Mouse (Mus musculus) liver, adult 2 months (tissue): ENCODE data around the gene Homer3. TPM values are rescaled to one million over a fixed set of nuclear protein-coding genes. Genes with fewer than 3 reads are reported as not detected.

Source experiments
- DNase-seq: peaks from one replicate; pipeline ENCODE4 v3.0.0-alpha.2; 2011; ENCODE audit warnings: low read depth, low spot score; ENCODE audit errors: extremely low read depth
- H3K27ac ChIP-seq: fragments of 200-500 bp; replicated peaks from 2 replicates; pipeline ENCODE4 v1.5.1; 2012; ENCODE audit warnings: low read depth, mild to moderate bottlenecking, control low read depth, inconsistent platforms, low read length; ENCODE audit not compliant: insufficient read depth
- H3K27me3 ChIP-seq: fragments of 200-500 bp; 2 replicates; pipeline ENCODE4 v1.6.1; 2012; ENCODE audit warnings: mild to moderate bottlenecking, moderate library complexity, low read length, inconsistent platforms; ENCODE audit not compliant: control insufficient read depth, insufficient read depth
- H3K36me3 ChIP-seq: fragments of 200-500 bp; 2 replicates; pipeline ENCODE4 v1.6.1; 2012; ENCODE audit warnings: low read length, inconsistent platforms; ENCODE audit not compliant: control insufficient read depth, insufficient read depth
- H3K4me1 ChIP-seq: fragments of 200-500 bp; 2 replicates; pipeline ENCODE4 v1.6.1; 2011; ENCODE audit warnings: low read length; ENCODE audit not compliant: control insufficient read depth, insufficient read depth
- H3K4me3 ChIP-seq: fragments of 200-500 bp; 2 replicates; pipeline ENCODE4 v1.5.1; 2011; ENCODE audit warnings: low read depth, mild to moderate bottlenecking, control low read depth, low read length, moderate library complexity; ENCODE audit not compliant: insufficient read depth
- H3K79me2 ChIP-seq: fragments of 200-500 bp; 2 replicates; pipeline ENCODE4 v1.6.1; 2012; ENCODE audit warnings: inconsistent platforms, mild to moderate bottlenecking, low read length, moderate library complexity; ENCODE audit not compliant: control insufficient read depth, insufficient read depth
- H3K9ac ChIP-seq: fragments of 200-500 bp; 2 replicates; pipeline ENCODE4 v1.6.1; 2012; ENCODE audit warnings: low read depth, mild to moderate bottlenecking, control low read depth, inconsistent platforms, low read length
- CTCF ChIP-seq: fragments of 200-500 bp; IDR thresholded peaks from 2 replicates; pipeline ENCODE4 v1.5.1; 2011; ENCODE audit warnings: low read depth, low read length, control low read depth
- POLR2A ChIP-seq: fragments of 200-500 bp; IDR thresholded peaks from 2 replicates; pipeline ENCODE4 v1.6.1; 2011; ENCODE audit warnings: low read length, control low read depth; ENCODE audit not compliant: insufficient read depth; ENCODE audit errors: extremely low read depth
- WGBS: fragments of 180-500 bp; shearing (Covaris S2); methylation state at CpG from one replicate; pipeline ENCODE4 v1.1.7; 2018; 5-methylcytosine and 5-hydroxymethylcytosine counted together
- polyA plus RNA-seq: library from polyadenylated mRNA; depleted of rRNA; stranded (reverse); fragments of >200 nt; gene quantifications from 2 replicates; pipeline ENCODE4 v1.2.3, GENCODE M21; 2012
- total RNA-seq: library from RNA; depleted of rRNA; stranded (reverse); fragments of >200 nt; gene quantifications from 2 replicates; pipeline ENCODE4 v1.2.3, GENCODE M21; 2014

The Homer3 gene
- total and polyA plus RNA-seq, 2 experiments, result 1.4 to 3.1 TPM

DNA sequence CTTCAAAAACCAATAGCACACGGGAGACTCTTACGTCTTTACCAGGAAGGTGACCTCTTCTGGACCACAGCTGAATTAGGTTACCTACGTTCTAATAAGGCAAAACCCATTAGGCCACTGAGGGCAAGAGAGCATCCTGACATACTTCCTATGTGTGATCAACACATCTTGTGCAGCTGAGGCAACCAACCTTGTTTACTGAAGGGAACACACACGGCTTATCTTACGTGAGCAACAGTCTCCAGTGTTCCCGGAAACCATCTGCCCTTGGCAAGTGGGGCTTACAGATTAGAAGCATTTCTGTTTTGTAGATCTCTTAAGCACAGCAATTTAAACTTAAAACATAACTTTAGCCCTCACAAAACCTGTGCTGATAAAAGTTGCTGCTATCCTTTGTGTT, 44.9 kb downstream of the Homer3 start:
- Histone ChIP-seq H3K27me3 (no peaks in the 10 kb centered on the region), H3K9ac (no peak overlapping the region), H3K4me1 (no peaks in the 10 kb centered on the region), H3K79me2 (no peaks in the 10 kb centered on the region), H3K4me3 (no peak overlapping the region), H3K27ac (no peak overlapping the region), H3K36me3 (peaks cover 15% of the 10 kb centered on the region)
- DNase-seq, result no peak
- 85% methylated on average over 6 of the region's 6 CpGs for WGBS
- TF ChIP-seq CTCF, result no peak

GRCm38 (mm10) chr8:70329124-70329834, 46.7 kb downstream of the Homer3 start, which contains the start of gene Gdf1:
Gdf1 (plus strand) TSS chr8:70329817.
- Histone ChIP-seq H3K4me1 (no peaks in the 10 kb centered on the region), H3K27me3 (no peaks in the 10 kb centered on the region), H3K4me3 (no peak within 1 kb of the TSS), H3K36me3 (peaks cover 31% of the 10 kb centered on the region), H3K9ac (no peak within 1 kb of the TSS), H3K79me2 (no peaks in the 10 kb centered on the region), H3K27ac (no peak within 1 kb of the TSS)
- 46% methylated on average over 14 of the region's 14 CpGs for WGBS
- no peak for DNase-seq
- TF ChIP-seq CTCF, result no peak
- no peak for TF ChIP-seq POLR2A

DNA sequence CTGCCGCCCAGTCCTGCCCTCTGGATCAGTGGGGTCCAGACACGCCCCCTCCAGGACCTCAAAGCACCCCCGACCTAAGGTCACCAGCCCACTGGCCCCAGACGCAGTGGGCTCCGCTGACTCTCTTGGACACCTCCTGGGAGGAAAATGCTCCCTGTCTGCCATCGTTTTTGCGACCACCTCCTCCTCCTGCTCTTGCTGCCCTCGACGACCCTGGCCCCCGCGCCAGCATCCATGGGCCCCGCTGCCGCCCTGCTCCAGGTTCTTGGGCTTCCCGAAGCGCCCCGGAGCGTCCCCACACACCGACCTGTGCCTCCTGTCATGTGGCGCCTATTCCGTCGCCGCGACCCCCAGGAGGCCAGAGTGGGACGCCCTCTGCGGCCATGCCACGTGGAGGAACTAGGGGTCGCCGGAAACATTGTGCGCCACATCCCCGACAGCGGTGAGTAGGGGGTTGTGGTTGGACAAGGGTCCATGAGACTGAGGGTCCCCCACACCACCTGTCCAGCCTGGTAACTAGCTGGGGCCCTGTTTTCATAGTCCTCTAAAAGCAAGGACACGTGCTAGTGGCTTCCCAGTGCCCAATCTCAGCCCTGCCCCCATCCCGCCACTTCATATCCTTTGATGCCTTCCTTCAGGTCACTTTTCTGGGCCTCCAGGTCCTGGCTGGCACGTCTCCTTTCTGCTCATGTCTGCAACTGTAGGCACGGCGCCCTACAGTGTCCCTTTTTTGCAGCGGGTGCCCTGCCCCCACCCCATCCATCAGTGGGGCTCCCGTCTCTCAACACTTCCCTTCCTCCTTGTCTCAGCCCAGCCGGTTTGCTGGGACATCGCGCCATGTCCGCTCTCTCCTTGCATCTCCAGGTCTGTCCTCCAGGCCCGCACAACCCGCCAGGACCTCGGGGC, 47.5 kb downstream of the Homer3 start:
- H3K4me1 ChIP-seq, result no peaks in the 10 kb centered on the region
- peaks cover 39% of the 10 kb centered on the region for H3K36me3 ChIP-seq
- H3K4me3 ChIP-seq, result no peak overlapping the region
- DNase-seq, result no peak
- H3K27ac ChIP-seq, result no peak overlapping the region
- WGBS, result 33% methylated on average over 45 of the region's 45 CpGs
- no peaks in the 10 kb centered on the region for H3K79me2 ChIP-seq
- H3K9ac ChIP-seq, result no peak overlapping the region
- no peaks in the 10 kb centered on the region for H3K27me3 ChIP-seq
- no peak for TF ChIP-seq CTCF
- no peak for TF ChIP-seq POLR2A

DNA sequence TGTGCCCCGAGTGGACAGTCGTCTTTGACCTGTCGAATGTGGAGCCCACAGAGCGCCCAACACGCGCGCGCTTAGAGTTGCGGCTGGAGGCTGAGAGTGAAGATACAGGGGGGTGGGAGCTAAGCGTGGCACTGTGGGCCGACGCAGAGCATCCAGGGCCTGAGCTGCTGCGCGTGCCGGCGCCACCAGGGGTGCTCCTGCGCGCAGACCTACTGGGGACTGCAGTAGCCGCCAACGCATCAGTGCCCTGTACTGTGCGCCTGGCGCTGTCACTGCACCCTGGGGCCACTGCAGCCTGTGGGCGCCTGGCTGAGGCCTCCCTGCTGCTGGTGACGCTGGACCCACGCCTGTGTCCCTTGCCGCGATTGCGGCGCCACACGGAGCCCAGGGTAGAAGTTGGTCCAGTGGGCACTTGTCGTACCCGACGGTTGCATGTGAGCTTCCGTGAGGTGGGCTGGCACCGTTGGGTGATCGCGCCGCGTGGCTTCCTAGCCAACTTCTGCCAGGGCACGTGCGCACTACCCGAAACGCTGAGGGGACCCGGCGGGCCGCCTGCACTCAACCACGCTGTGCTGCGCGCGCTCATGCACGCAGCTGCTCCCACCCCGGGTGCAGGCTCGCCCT, 48.2 kb downstream of the Homer3 start:
- DNase-seq, result no peak

GRCm38 (mm10) chr8:70331526-70331925, 48.9 kb downstream of the Homer3 start:
- H3K27me3 ChIP-seq, result no peaks in the 10 kb centered on the region
- H3K27ac ChIP-seq, result no peak overlapping the region
- no peaks in the 10 kb centered on the region for H3K4me1 ChIP-seq
- H3K79me2 ChIP-seq, result no peaks in the 10 kb centered on the region
- WGBS, result 95% methylated on average over 19 of the region's 19 CpGs
- H3K36me3 ChIP-seq, result peaks cover 47% of the 10 kb centered on the region
- no peak for DNase-seq
- no peak for TF ChIP-seq CTCF
- no peak for TF ChIP-seq POLR2A
- H3K9ac ChIP-seq, result no peak overlapping the region
- no peak overlapping the region for H3K4me3 ChIP-seq

More for the DNA sequence above, 48.2 kb downstream of the Homer3 start:
- peaks cover 43% of the 10 kb centered on the region for H3K36me3 ChIP-seq
- no peaks in the 10 kb centered on the region for H3K4me1 ChIP-seq
- 80% methylated on average over 53 of the region's 53 CpGs for WGBS
- TF ChIP-seq POLR2A, result no peak
- H3K9ac ChIP-seq, result no peak overlapping the region
- no peak overlapping the region for H3K27ac ChIP-seq
- no peak overlapping the region for H3K4me3 ChIP-seq
- no peaks in the 10 kb centered on the region for H3K79me2 ChIP-seq
- no peaks in the 10 kb centered on the region for H3K27me3 ChIP-seq
